Mouse (Mus musculus): ENCODE results near the gene Gm10306. TPM values are rescaled to one million over a fixed set of nuclear protein-coding genes. Genes with fewer than 3 reads are reported as not detected.
A peak's percentile ranks its signal among the peaks of the same experiment; 100 is the strongest.

Gm10306 gene
- polyA plus RNA-seq, 1 experiment from 2014 or later: not detected

DNA sequence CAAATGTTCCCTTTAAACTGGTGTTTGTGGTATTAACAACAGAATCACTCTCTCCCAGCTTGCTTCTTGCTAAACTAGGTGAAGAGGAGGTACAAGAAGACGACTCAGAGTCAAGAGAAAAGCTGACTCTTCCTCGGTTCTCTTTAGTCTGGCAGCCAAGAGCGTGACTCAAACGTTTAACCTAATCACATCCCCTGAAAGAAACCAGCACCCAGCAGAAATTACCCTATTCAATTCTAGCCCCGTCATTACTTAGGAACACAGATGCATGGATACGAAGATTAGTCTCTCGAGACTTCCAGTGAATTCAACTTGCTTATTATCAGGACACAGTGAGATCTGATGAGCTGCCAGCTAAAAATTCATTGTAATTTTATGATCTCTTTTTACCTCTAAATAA, 12.0 kb upstream of the Gm10306 start:
- no peak overlapping the region for H3K4me3 ChIP-seq (ENCODE audit: control insufficient read depth in 1 of 2, insufficient read depth in 1 of 2, low read depth in 1 of 2, low read length in 2 of 2)
- H3K27me3 ChIP-seq (ENCODE audit: control insufficient read depth, insufficient read depth, low read length): no peaks in the 10 kb centered on the region
- H3K4me2 ChIP-seq (ENCODE audit: low read length): no peak overlapping the region
- no peak for ATAC-seq (ENCODE audit: insufficient number of reproducible peaks, insufficient read depth, low FRiP score, low read depth)
- no peaks in the 10 kb centered on the region for H3K4me1 ChIP-seq (ENCODE audit: control insufficient read depth in 2 of 2, insufficient read depth in 2 of 2, low read length in 2 of 2)
- H3K36me3 ChIP-seq (ENCODE audit: control insufficient read depth, insufficient read depth, low read length): peaks cover 43% of the 10 kb centered on the region
- H3K9ac ChIP-seq (ENCODE audit: low read length): no peak overlapping the region
- 79% methylated on average over 7 of the region's 7 CpGs for WGBS
- no peaks in the 10 kb centered on the region for H3K9me3 ChIP-seq (ENCODE audit: control insufficient read depth, low read length)
- H3K27ac ChIP-seq (replicated peaks in 1 of 2; ENCODE audit: control insufficient read depth in 1 of 2, insufficient read depth in 1 of 2, low read depth in 2 of 2, low read length in 2 of 2): no peak overlapping the region

GRCm38 (mm10) chr4:94554955-94555494, 1.3 kb upstream of the Gm10306 start:
- Histone ChIP-seq H3K4me1 (ENCODE audit: control insufficient read depth in 2 of 2, insufficient read depth in 2 of 2, low read length in 2 of 2) (peaks cover 0 to 10% of the 10 kb centered on the region in 2 experiments; a peak in 2 of 4 replicates), H3K9ac (ENCODE audit: low read length) (no peak overlapping the region)
- 86% methylated on average over 5 of the region's 5 CpGs for WGBS

GRCm38 (mm10) chr4:94557145-94557544, 799 bp downstream of the Gm10306 start:
- Histone ChIP-seq H3K27me3 (ENCODE audit: control insufficient read depth, insufficient read depth, low read length) (no peaks in the 10 kb centered on the region), H3K27ac (replicated peaks in 1 of 2; ENCODE audit: control insufficient read depth in 1 of 2, insufficient read depth in 1 of 2, low read depth in 2 of 2, low read length in 2 of 2) (no peak overlapping the region), H3K36me3 (ENCODE audit: control insufficient read depth, insufficient read depth, low read length) (no peaks in the 10 kb centered on the region), H3K9me3 (ENCODE audit: control insufficient read depth, low read length) (no peaks in the 10 kb centered on the region), H3K9ac (ENCODE audit: low read length) (peak overlapping the region; percentile 84; the same call in 1 of the 2 replicates), H3K4me2 (ENCODE audit: low read length) (peak overlapping the region; percentile 84), H3K4me3 (ENCODE audit: control insufficient read depth in 1 of 2, insufficient read depth in 1 of 2, low read depth in 1 of 2, low read length in 2 of 2) (peak overlapping the region in 1 of 2 experiments; percentile 92; a peak in 2 of 4 replicates), H3K4me1 (ENCODE audit: control insufficient read depth in 2 of 2, insufficient read depth in 2 of 2, low read length in 2 of 2) (peaks cover 0 to 10% of the 10 kb centered on the region in 2 experiments; a peak in 2 of 4 replicates)
- WGBS: 75% methylated on average over 7 of the region's 7 CpGs
- no peak for ATAC-seq (ENCODE audit: insufficient number of reproducible peaks, insufficient read depth, low FRiP score, low read depth)

More at GRCm38 (mm10) chr4:94554955-94555494, 1.3 kb upstream of the Gm10306 start:
- no peaks in the 10 kb centered on the region for H3K9me3 ChIP-seq (ENCODE audit: control insufficient read depth, low read length)
- H3K27ac ChIP-seq (replicated peaks in 1 of 2; ENCODE audit: control insufficient read depth in 1 of 2, insufficient read depth in 1 of 2, low read depth in 2 of 2, low read length in 2 of 2): no peak overlapping the region
- peak overlapping the region; percentile 84 for H3K4me2 ChIP-seq (ENCODE audit: low read length)
- H3K36me3 ChIP-seq (ENCODE audit: control insufficient read depth, insufficient read depth, low read length): peaks cover 6% of the 10 kb centered on the region
- ATAC-seq (ENCODE audit: insufficient number of reproducible peaks, insufficient read depth, low FRiP score, low read depth): no peak
- no peak overlapping the region; a peak in 1 of 4 replicates for H3K4me3 ChIP-seq (ENCODE audit: control insufficient read depth in 1 of 2, insufficient read depth in 1 of 2, low read depth in 1 of 2, low read length in 2 of 2)
- H3K27me3 ChIP-seq (ENCODE audit: control insufficient read depth, insufficient read depth, low read length): no peaks in the 10 kb centered on the region

DNA sequence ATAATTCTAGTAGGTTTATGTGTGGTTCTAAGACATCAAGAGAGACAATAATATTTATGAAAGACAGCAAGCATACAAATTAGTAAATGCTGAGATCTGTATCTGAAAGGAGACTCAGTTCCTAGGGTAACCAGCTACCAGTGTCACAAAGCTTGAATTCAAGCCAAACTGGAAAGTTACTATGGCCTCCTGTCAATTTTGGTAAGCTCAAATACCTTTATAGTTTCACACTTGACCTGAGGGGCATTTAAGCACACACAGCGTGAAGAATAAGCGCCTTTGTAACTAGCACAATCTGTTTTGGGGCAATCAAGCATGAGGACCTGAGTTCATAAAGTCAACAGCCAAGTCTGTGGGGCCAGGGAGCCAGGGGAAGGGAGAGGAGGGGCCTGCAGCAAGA, 2.9 kb downstream of the Gm10306 start:
- no peak overlapping the region for H3K4me3 ChIP-seq (ENCODE audit: control insufficient read depth in 1 of 2, insufficient read depth in 1 of 2, low read depth in 1 of 2, low read length in 2 of 2)
- WGBS: 64% methylated on average over 2 of the region's 2 CpGs
- H3K36me3 ChIP-seq (ENCODE audit: control insufficient read depth, insufficient read depth, low read length): no peaks in the 10 kb centered on the region
- H3K9ac ChIP-seq (ENCODE audit: low read length): no peak overlapping the region
- ATAC-seq (ENCODE audit: insufficient number of reproducible peaks, insufficient read depth, low FRiP score, low read depth): no peak
- no peak overlapping the region for H3K4me2 ChIP-seq (ENCODE audit: low read length)
- H3K27ac ChIP-seq (replicated peaks in 1 of 2; ENCODE audit: control insufficient read depth in 1 of 2, insufficient read depth in 1 of 2, low read depth in 2 of 2, low read length in 2 of 2): no peak overlapping the region
- H3K27me3 ChIP-seq (ENCODE audit: control insufficient read depth, insufficient read depth, low read length): no peaks in the 10 kb centered on the region
- H3K4me1 ChIP-seq (ENCODE audit: control insufficient read depth in 2 of 2, insufficient read depth in 2 of 2, low read length in 2 of 2): peaks cover 0 to 10% of the 10 kb centered on the region in 2 experiments; a peak in 2 of 4 replicates
- no peaks in the 10 kb centered on the region for H3K9me3 ChIP-seq (ENCODE audit: control insufficient read depth, low read length)

- Histone ChIP-seq H3K27ac (replicated peaks in 1 of 2; ENCODE audit: control insufficient read depth in 1 of 2, insufficient read depth in 1 of 2, low read depth in 2 of 2, low read length in 2 of 2) (no peak overlapping the region), H3K4me3 (ENCODE audit: control insufficient read depth in 1 of 2, insufficient read depth in 1 of 2, low read depth in 1 of 2, low read length in 2 of 2) (no peak overlapping the region), H3K9me3 (ENCODE audit: control insufficient read depth, low read length) (no peaks in the 10 kb centered on the region), H3K4me2 (ENCODE audit: low read length) (no peak overlapping the region), H3K36me3 (ENCODE audit: control insufficient read depth, insufficient read depth, low read length) (no peaks in the 10 kb centered on the region), H3K4me1 (ENCODE audit: control insufficient read depth in 2 of 2, insufficient read depth in 2 of 2, low read length in 2 of 2) (peaks cover 0 to 6% of the 10 kb centered on the region in 2 experiments; a peak in 2 of 4 replicates), H3K27me3 (ENCODE audit: control insufficient read depth, insufficient read depth, low read length) (no peaks in the 10 kb centered on the region), H3K9ac (ENCODE audit: low read length) (no peak overlapping the region)
- no peak for ATAC-seq (ENCODE audit: insufficient number of reproducible peaks, insufficient read depth, low FRiP score, low read depth)
- WGBS: 95% methylated on average over 1 of the region's 1 CpGs
Observed at GRCm38 (mm10) chr4:94560316-94560715, 4.0 kb downstream of the Gm10306 start.

- ATAC-seq (ENCODE audit: insufficient number of reproducible peaks, insufficient read depth, low FRiP score, low read depth): no peak
- H3K4me2 ChIP-seq (ENCODE audit: low read length): no peak overlapping the region
- H3K27me3 ChIP-seq (ENCODE audit: control insufficient read depth, insufficient read depth, low read length): no peaks in the 10 kb centered on the region
- no peaks in the 10 kb centered on the region for H3K9me3 ChIP-seq (ENCODE audit: control insufficient read depth, low read length)
- no peak overlapping the region for H3K4me3 ChIP-seq (ENCODE audit: control insufficient read depth in 1 of 2, insufficient read depth in 1 of 2, low read depth in 1 of 2, low read length in 2 of 2)
- H3K36me3 ChIP-seq (ENCODE audit: control insufficient read depth, insufficient read depth, low read length): peaks cover 6% of the 10 kb centered on the region
- no peak overlapping the region for H3K9ac ChIP-seq (ENCODE audit: low read length)
- H3K4me1 ChIP-seq (ENCODE audit: control insufficient read depth in 2 of 2, insufficient read depth in 2 of 2, low read length in 2 of 2): no peaks in the 10 kb centered on the region
- WGBS: 75% methylated on average over 7 of the region's 7 CpGs
- no peak overlapping the region for H3K27ac ChIP-seq (replicated peaks in 1 of 2; ENCODE audit: control insufficient read depth in 1 of 2, insufficient read depth in 1 of 2, low read depth in 2 of 2, low read length in 2 of 2)
Observed at GRCm38 (mm10) chr4:94561954-94562648, 5.8 kb downstream of the Gm10306 start.

- Histone ChIP-seq H3K4me1 (ENCODE audit: control insufficient read depth in 2 of 2, insufficient read depth in 2 of 2, low read length in 2 of 2) (no peaks in the 10 kb centered on the region), H3K27ac (replicated peaks in 1 of 2; ENCODE audit: control insufficient read depth in 1 of 2, insufficient read depth in 1 of 2, low read depth in 2 of 2, low read length in 2 of 2) (no peak overlapping the region), H3K9ac (ENCODE audit: low read length) (no peak overlapping the region), H3K36me3 (ENCODE audit: control insufficient read depth, insufficient read depth, low read length) (peaks cover 18% of the 10 kb centered on the region), H3K4me3 (ENCODE audit: control insufficient read depth in 1 of 2, insufficient read depth in 1 of 2, low read depth in 1 of 2, low read length in 2 of 2) (no peak overlapping the region), H3K4me2 (ENCODE audit: low read length) (no peak overlapping the region), H3K9me3 (ENCODE audit: control insufficient read depth, low read length) (no peaks in the 10 kb centered on the region), H3K27me3 (ENCODE audit: control insufficient read depth, insufficient read depth, low read length) (no peaks in the 10 kb centered on the region)
- no peak for ATAC-seq (ENCODE audit: insufficient number of reproducible peaks, insufficient read depth, low FRiP score, low read depth)
Observed at GRCm38 (mm10) chr4:94564297-94564696, 8.0 kb downstream of the Gm10306 start.

Measured in heart, embryonic 14.5 days (tissue).